Mouse (Mus musculus) thymus, adult 2 months (tissue): Measurements from ENCODE around the gene Nme7.

Experiments used
- CTCF ChIP-seq: fragments of 200-500 bp; IDR thresholded peaks from 2 replicates; pipeline ENCODE4 v1.5.1; 2012; ENCODE audit warnings: mild to moderate bottlenecking, control low read depth, low read length, moderate library complexity, borderline replicate concordance; ENCODE audit not compliant: control insufficient read depth, poor library complexity, insufficient read depth; ENCODE audit errors: extremely low read depth
- POLR2A ChIP-seq: fragments of 200-500 bp; IDR thresholded peaks from 2 replicates; pipeline ENCODE4 v1.6.1; 2012; ENCODE audit warnings: mild to moderate bottlenecking, low read length, control low read depth, moderate library complexity; ENCODE audit not compliant: control insufficient read depth, poor library complexity, insufficient read depth; ENCODE audit errors: extremely low read depth

DNA sequence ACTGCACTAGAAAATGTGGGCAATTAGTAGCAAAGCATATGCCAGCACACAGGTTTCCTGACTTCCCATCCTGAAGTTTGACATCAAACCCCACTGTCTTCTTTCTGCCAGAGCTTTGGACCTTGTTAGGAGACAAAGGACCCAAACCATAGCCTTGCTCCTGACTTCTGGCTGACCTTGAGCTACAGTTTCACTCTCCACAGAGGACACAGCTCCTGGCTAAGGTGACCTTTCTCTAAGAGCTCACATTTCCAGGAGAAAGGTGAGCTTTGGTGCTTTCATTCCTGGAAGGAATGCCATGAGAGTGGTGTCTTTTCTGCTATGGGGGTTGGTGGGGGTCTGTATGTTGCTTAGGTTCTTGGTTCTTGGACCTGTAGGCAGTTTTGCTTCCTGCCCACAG lies 179.8 kb downstream of the Nme7 start:
- TF ChIP-seq POLR2A (no peak), CTCF (no peak)
